Mouse (Mus musculus) cerebellum, adult (tissue): ENCODE results near the gene Gm11397.
"Not testable (repeated sequence)": the region's sequence is repeated elsewhere in the genome, so short reads cannot be mapped to it uniquely, and the experiment has no call there.

Experiments
- ATAC-seq: cut with Nextera tagmentation; 2 replicates; pipeline ENCODE4 v1.9.2; 2017; ENCODE audit warnings: mild to moderate bottlenecking, moderate library complexity, mixed read lengths; ENCODE audit not compliant: insufficient number of reproducible peaks, low FRiP score, low TSS enrichment

Gene Gm11397

GRCm38 (mm10) chr13:33395461-33395860 lies at the start of gene Gm11397:
Gene Gm11397 (plus strand): TSS chr13:33395761.
- not testable (repeated sequence) for ATAC-seq

GRCm38 (mm10) chr13:33356666-33357065 lies 38.9 kb upstream of the Gm11397 start:
- ATAC-seq = peak; percentile 90

- peak; percentile 92 for ATAC-seq
These were observed 37.2 kb downstream of the Gm11397 start for GRCm38 (mm10) chr13:33432714-33433113.
